Mouse (Mus musculus): ENCODE measurements around the gene Kremen1.

GRCm38 (mm10) chr11:5254016-5254415 is 7.3 kb downstream of the Kremen1 start:
- TF ChIP-seq CTCF (IDR thresholded peaks at IDR 0.05) (no peak), EP300 (IDR thresholded peaks at IDR 0.05) (no peak)
